9 mouse cellular contexts compared by ENCODE assay signal in genomic region chr16:32507407-32507806, GRCm38 (mm10). TPM values are rescaled to one million over a fixed set of nuclear protein-coding genes. Genes with fewer than 3 reads are reported as not detected.
DNase-seq lines count a peak whose midpoint lies in the region; ATAC-seq lines count a peak whose summit lies in the region.
"Had no signal": no experiment of that assay in that cellular context is flagged by ENCODE, and none has a peak within 500 bp of the region (broad histone marks: within the 10 kb centered on the region; RNA-seq: fewer than 3 reads in every experiment).

No protein-coding gene starts in this region.

- no peaks in the 10 kb centered on the region for H3K36me3 ChIP-seq in splenic B cell, adult 2 months (ENCODE audit: control insufficient read depth, insufficient read depth, low read length, poor library complexity, severe bottlenecking)

- peak; percentile 46 for ATAC-seq in erythroid progenitor cell, adult 5-6 weeks (replicated peaks; ENCODE audit: low FRiP score, poor library complexity, severe bottlenecking)

- DNase-seq in cerebellum, adult 8-10 months: peak; percentile 37
- no peak for DNase-seq in cerebellum, adult 11-12 months
- DNase-seq in A20 (ENCODE audit: low read depth, low spot score): peak; percentile 70
- peak; percentile 64 for DNase-seq in adrenal gland, postnatal 25 days
- peak; percentile 25 to 75 for DNase-seq in kidney, postnatal 36 days
- peak; percentile 65 for DNase-seq in lung, postnatal 36 days
- peak; percentile 80 for DNase-seq in splenic B cell, adult 2 months (ENCODE audit: low read depth, low spot score)

- H3K27me3 ChIP-seq in splenic B cell, adult 2 months (ENCODE audit: control insufficient read depth, insufficient read depth, low read length, poor library complexity, severe bottlenecking): no peaks in the 10 kb centered on the region

RNA-seq across cellular contexts. Expression of gene Zdhhc19, which starts 11.3 kb away (rescaled TPM):
- total RNA-seq in adrenal gland, postnatal 25 days (2021): not detected in 2 replicates
- total RNA-seq in erythroid progenitor cell, adult 5-6 weeks (2015; ENCODE audit: low replicate concordance): not detected in 2 replicates
- not detected in 2 replicates for total RNA-seq in erythroid progenitor cell, adult 5-6 weeks (2017; ENCODE audit: low replicate concordance)
- total RNA-seq: hematopoietic stem cell, adult 5-6 weeks had no signal

RNA-seq across cellular contexts. Expression of gene Slc51a, which starts 19.7 kb away (rescaled TPM):
- total RNA-seq in adrenal gland, postnatal 25 days (2021): not detected in 2 replicates
- total RNA-seq in erythroid progenitor cell, adult 5-6 weeks (2015; ENCODE audit: low replicate concordance): not detected in 2 replicates
- total RNA-seq in erythroid progenitor cell, adult 5-6 weeks (2017; ENCODE audit: low replicate concordance): 0.51 TPM in 1 of 2 replicates, not detected in the other
